Mouse (Mus musculus) bone marrow, adult 2 months (tissue): ENCODE measurements around the gene Smarcd3. TPM values are rescaled to one million over a fixed set of nuclear protein-coding genes. Genes with fewer than 3 reads are reported as not detected.

ENCODE experiments used
- H3K27ac ChIP-seq: fragments of 200-500 bp; 2 replicates; pipeline ENCODE4 v1.5.1; 2012; ENCODE audit warnings: low read depth, mild to moderate bottlenecking, control low read depth, inconsistent platforms, low read length; ENCODE audit not compliant: control insufficient read depth, poor library complexity, insufficient read depth
- H3K4me1 ChIP-seq: fragments of 200-500 bp; 2 replicates; pipeline ENCODE4 v1.6.1; 2011; ENCODE audit warnings: low read length; ENCODE audit not compliant: control insufficient read depth, insufficient read depth
- H3K4me3 ChIP-seq: fragments of 200-500 bp; replicated peaks from 2 replicates; pipeline ENCODE3; 2011; ENCODE audit warnings: mild to moderate bottlenecking, low read depth, low read length, control low read depth; ENCODE audit not compliant: control insufficient read depth
- CTCF ChIP-seq: fragments of 200-500 bp; IDR thresholded peaks from 2 replicates; pipeline ENCODE4 v1.5.1; 2011; ENCODE audit warnings: low read length, control low read depth; ENCODE audit not compliant: control insufficient read depth, insufficient read depth
- POLR2A ChIP-seq: fragments of 200-500 bp; IDR thresholded peaks from 2 replicates; pipeline ENCODE4 v1.6.1; 2011; ENCODE audit warnings: low read depth, mild to moderate bottlenecking, control low read depth, low read length, borderline replicate concordance; ENCODE audit not compliant: control insufficient read depth
- WGBS: fragments of 180-500 bp; shearing (Covaris S2); methylation state at CpG from one replicate; pipeline ENCODE4 v1.1.7; 2018; 5-methylcytosine and 5-hydroxymethylcytosine counted together
- polyA plus RNA-seq: library from polyadenylated mRNA; stranded (reverse); fragments of >200 nt; gene quantifications from 2 replicates; pipeline ENCODE4 v1.2.4, GENCODE M21; 2011; ENCODE audit warnings: low replicate concordance; ENCODE audit not compliant: missing spikeins, insufficient read depth, insufficient read length

The Smarcd3 gene
- polyA plus RNA-seq, 1 experiment, result 6.1 TPM

- H3K27ac ChIP-seq, result no peak overlapping the region; the same call in 1 of the 2 replicates
- 3% methylated on average over 16 of the region's 16 CpGs for WGBS
- H3K4me1 ChIP-seq, result no peaks in the 10 kb centered on the region
- no peak for TF ChIP-seq POLR2A
- no peak overlapping the region for H3K4me3 ChIP-seq
These were observed 21.4 kb downstream of the Smarcd3 start for GRCm38 (mm10) chr5:24602751-24603343.

- Histone ChIP-seq H3K27ac (peak overlapping the region; percentile 12; the same call in 1 of the 2 replicates), H3K4me3 (no peak overlapping the region), H3K4me1 (no peaks in the 10 kb centered on the region; the same call in 1 of the 2 replicates)
- TF ChIP-seq CTCF (no peak), POLR2A (no peak)
- WGBS, result under 1% methylated on average over 69 of the region's 73 CpGs
These were observed 22.1 kb downstream of the Smarcd3 start for GRCm38 (mm10) chr5:24601911-24602750.

GRCm38 (mm10) chr5:24601071-24601835 lies 23.0 kb downstream of the Smarcd3 start:
- Histone ChIP-seq H3K4me3 (no peak overlapping the region), H3K4me1 (no peaks in the 10 kb centered on the region; the same call in 1 of the 2 replicates), H3K27ac (no peak overlapping the region; the same call in 1 of the 2 replicates)
- 4% methylated on average over 32 of the region's 33 CpGs for WGBS
- TF ChIP-seq POLR2A, result no peak
- TF ChIP-seq CTCF, result no peak

- no peaks in the 10 kb centered on the region; the same call in 1 of the 2 replicates for H3K4me1 ChIP-seq
- TF ChIP-seq CTCF, result no peak
- TF ChIP-seq POLR2A, result no peak
- H3K4me3 ChIP-seq, result no peak overlapping the region
- no peak overlapping the region for H3K27ac ChIP-seq
- WGBS, result 77% methylated on average over 2 of the region's 2 CpGs
These were observed 24.0 kb downstream of the Smarcd3 start for GRCm38 (mm10) chr5:24600236-24600635.

- Histone ChIP-seq H3K4me3 (no peak overlapping the region), H3K4me1 (no peaks in the 10 kb centered on the region; the same call in 1 of the 2 replicates), H3K27ac (no peak overlapping the region)
- TF ChIP-seq POLR2A (no peak), CTCF (no peak)
- 32% methylated on average over 8 of the region's 8 CpGs for WGBS
These were observed 25.1 kb downstream of the Smarcd3 start for GRCm38 (mm10) chr5:24599137-24599536.

- WGBS, result 2% methylated on average over 41 of the region's 41 CpGs
- peak; percentile 7; the same call in 1 of the 2 replicates for TF ChIP-seq CTCF
- no peak for TF ChIP-seq POLR2A
- Histone ChIP-seq H3K27ac (no peak overlapping the region), H3K4me1 (no peaks in the 10 kb centered on the region; the same call in 1 of the 2 replicates), H3K4me3 (no peak overlapping the region)
These were observed 25.6 kb downstream of the Smarcd3 start for GRCm38 (mm10) chr5:24598570-24599006.

GRCm38 (mm10) chr5:24597901-24598569 lies 26.2 kb downstream of the Smarcd3 start:
- TF ChIP-seq CTCF (no peak), POLR2A (no peak)
- Histone ChIP-seq H3K4me1 (no peaks in the 10 kb centered on the region; the same call in 1 of the 2 replicates), H3K4me3 (no peak overlapping the region), H3K27ac (no peak overlapping the region)
- WGBS, result 21% methylated on average over 15 of the region's 15 CpGs

GRCm38 (mm10) chr5:24597221-24597728 lies 26.9 kb downstream of the Smarcd3 start:
- WGBS, result 7% methylated on average over 2 of the region's 2 CpGs
- no peak for TF ChIP-seq POLR2A
- 0 out of 2 replicates have a peak, but pooled peaks have one; percentile 9 for TF ChIP-seq CTCF
- no peaks in the 10 kb centered on the region; the same call in 1 of the 2 replicates for H3K4me1 ChIP-seq
- H3K4me3 ChIP-seq, result no peak overlapping the region
- no peak overlapping the region for H3K27ac ChIP-seq
